Mouse (Mus musculus) ovary, postnatal 36 days (tissue): Measurements from ENCODE around the gene Brd3os.

Experiments
- DNase-seq: peaks from one replicate; pipeline ENCODE4 v3.0.0; 2022; ENCODE audit warnings: low spot score, mixed read lengths

The Brd3os gene

GRCm38 (mm10) chr2:27469292-27469990 is 27.3 kb downstream of the Brd3os start:
- no peak for DNase-seq

GRCm38 (mm10) chr2:27469991-27470355 is 27.8 kb downstream of the Brd3os start:
- DNase-seq: no peak

GRCm38 (mm10) chr2:27470535-27470934 is 28.4 kb downstream of the Brd3os start:
- no peak for DNase-seq

GRCm38 (mm10) chr2:27471170-27471584 is 29.1 kb downstream of the Brd3os start:
- DNase-seq: no peak

- DNase-seq: no peak
These were observed 31.1 kb downstream of the Brd3os start for GRCm38 (mm10) chr2:27473061-27473765.

- no peak for DNase-seq
These were observed 31.8 kb downstream of the Brd3os start for GRCm38 (mm10) chr2:27473911-27474310.

- no peak for DNase-seq
These were observed 32.7 kb downstream of the Brd3os start for GRCm38 (mm10) chr2:27474621-27475484.

- peak; percentile 94 for DNase-seq
These were observed 33.6 kb downstream of the Brd3os start for GRCm38 (mm10) chr2:27475495-27476302.

- no peak for DNase-seq
These were observed 34.4 kb downstream of the Brd3os start for GRCm38 (mm10) chr2:27476303-27477192.

GRCm38 (mm10) chr2:27479821-27480220 is 37.7 kb downstream of the Brd3os start:
- no peak for DNase-seq

GRCm38 (mm10) chr2:27480367-27480766 is 38.2 kb downstream of the Brd3os start:
- no peak for DNase-seq

- DNase-seq: no peak
These were observed 40.2 kb downstream of the Brd3os start for GRCm38 (mm10) chr2:27482265-27482861.

GRCm38 (mm10) chr2:27486725-27487124 is 44.6 kb downstream of the Brd3os start:
- DNase-seq: no peak

- no peak for DNase-seq
These were observed 45.4 kb downstream of the Brd3os start for GRCm38 (mm10) chr2:27487336-27488049.

GRCm38 (mm10) chr2:27488362-27488761 is 46.2 kb downstream of the Brd3os start:
- no peak for DNase-seq

- no peak for DNase-seq
These were observed 48.8 kb downstream of the Brd3os start for GRCm38 (mm10) chr2:27490939-27491338.
